Mouse (Mus musculus): ENCODE data around the gene Sema4c.
"Not testable (repeated sequence)": the region's sequence is repeated elsewhere in the genome, so short reads cannot be mapped to it uniquely, and the experiment has no call there.

The Sema4c gene

DNA sequence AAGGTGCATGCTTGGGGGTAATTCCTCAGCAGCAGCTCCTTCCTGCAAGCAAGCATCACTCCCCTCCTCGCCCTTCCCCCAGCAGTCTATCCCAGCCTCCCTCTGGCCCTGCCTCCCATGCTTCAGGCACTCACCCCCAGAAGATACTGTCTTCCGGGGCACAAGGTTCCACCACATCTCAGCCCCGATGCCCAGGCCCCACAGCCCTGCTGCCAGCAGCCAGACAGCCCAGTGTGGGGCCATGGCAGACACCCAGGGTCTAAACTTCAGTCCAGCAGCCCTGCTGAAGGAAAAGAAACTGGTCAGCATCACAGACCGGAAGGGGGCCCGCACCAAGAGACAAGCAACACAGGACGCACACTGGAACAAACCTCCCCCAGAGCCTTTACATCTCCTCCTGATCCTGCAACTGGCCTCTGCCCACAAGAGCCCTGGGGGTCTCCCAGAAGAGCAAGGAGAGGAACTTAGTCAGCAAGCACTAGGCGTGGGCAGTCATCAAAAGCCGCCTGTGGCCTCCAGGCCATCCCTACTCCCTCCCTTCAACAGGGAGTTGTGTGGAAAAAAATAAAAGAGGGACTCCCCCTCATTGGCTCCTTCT lies 2.3 kb downstream of the Sema4c start:
- DNase-seq = no peak

DNA sequence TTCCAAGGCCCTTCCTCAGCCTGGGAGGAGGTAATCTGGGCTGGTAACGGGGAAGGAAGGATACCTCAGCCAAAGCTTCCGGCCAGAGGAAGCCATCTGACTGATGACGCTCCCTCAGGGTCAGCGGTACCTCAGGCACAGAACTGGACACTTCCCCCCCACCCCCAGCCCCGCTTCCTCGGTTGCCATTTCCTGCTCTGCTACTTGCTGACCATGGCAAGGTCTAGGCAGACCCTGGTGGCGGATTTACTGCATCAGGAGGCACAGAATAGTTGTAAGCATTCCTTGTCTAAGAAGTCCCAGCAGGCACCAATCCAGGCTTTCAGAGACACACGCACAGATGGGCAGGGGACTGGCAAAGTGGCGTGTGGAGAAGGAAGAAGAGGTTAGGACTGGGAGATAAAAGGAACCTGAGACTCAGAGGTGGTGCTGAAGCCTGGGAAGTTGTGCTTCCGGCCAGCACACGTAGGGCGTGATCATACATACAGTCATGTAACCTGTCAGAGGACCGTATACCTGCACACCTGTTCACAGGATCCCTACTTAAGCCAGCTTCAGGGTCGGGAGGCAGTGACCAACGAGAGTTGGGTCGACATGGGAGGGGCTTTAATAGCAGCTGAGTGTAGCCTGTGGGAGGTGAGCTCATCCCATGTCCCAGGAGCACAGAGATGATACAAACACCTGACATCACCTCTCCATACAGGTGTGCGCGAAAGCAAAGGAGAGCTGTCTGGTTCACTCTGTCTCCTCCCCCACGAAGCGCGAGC lies 3.3 kb downstream of the Sema4c start:
- DNase-seq = no peak

DNA sequence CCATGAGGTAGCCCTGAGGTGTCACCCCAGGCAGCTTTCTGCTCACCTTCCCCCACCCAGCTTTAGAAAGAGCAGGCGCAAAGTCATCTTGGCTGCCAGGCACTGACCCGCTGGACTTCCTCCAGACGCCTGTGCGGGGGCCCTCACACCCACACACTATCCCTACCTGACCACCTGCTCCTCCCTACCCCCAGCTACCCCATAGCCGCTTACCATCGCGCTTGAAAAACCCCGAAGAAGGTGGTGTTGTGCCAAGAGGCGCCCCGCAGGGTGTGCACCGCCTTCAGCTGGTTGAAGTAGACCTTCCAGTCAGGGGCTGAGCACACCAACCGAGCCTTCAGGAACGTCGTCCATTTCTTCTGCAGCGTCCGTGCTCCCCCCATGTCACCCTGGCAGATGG lies 5.6 kb downstream of the Sema4c start:
- DNase-seq = no peak

DNA sequence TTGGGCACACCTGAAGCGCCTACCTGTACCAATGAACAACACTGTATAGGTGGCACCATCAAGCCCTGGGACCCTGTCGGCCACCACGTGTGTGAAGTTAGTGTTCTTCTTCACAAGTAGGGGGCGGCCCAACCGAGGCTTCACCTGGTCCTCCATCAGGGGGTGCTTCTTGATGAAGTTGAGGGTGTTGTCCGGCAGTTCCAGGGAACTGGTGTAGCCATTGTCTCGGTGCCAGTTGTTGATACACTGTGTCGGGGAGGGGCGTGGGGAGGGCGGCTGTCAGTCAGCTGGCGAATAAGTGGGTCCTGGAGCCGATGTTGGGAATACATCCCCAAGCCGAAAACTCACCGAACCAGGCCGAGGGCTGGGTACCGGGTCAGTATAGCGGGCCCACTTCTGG lies 6.2 kb downstream of the Sema4c start:
- DNase-seq = no peak

DNA sequence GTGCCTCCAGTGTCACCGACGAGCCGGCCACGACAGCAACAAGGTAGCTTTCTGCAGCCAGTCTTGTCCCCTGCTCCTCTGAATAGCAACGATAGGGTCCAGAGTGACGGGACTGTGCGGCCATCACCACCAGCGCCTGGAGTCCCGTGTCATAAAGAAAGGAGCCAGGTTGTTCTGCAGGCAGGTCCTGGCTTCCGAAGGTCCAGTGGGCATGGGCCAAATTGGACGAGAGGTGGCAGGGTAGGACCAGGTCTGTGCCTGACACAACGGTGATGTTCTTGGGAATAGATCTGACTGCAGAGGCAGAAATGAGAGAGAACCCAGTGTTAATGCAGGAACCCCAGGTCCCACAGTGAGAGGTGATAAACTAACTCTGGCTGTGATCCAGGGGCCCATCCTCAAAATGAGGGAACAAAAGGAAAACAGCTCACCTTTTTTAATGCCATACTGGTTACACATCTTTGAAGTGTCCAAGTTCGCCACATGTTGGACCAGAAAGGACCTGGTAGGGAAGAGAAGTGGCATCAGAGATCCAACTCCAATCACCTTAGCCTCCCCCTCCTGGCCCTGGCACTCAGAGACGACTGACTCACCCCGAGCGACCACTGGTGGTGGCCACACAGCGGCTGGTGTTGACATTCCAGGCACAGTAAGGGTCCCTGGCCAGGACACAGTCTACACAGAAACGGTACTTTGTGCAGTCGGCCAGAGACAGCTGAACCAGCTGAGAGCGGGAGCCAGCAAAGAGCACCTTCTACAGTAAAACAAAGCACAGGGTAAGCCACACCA lies 7.9 kb downstream of the Sema4c start:
- DNase-seq = no peak

DNA sequence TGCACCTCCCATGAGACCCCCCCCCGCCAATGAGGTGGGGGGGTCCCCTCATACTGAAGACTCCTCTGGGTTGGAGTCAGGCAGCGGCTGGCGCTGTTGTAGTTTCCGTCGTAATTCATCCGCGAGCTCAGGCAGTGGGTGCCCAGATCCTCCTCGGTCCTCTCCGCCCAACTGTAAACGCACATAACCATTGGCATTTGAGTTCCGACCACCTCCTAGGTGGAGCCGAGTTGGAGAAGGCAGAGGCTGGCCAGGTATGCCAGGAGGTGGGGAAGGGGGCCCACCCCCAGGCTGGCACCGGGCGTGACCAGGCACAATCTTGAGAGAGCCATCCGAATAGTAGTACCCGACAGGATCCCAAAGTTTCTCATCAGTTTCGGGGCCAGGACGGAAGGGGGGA lies 8.7 kb downstream of the Sema4c start:
- DNase-seq = no peak

DNA sequence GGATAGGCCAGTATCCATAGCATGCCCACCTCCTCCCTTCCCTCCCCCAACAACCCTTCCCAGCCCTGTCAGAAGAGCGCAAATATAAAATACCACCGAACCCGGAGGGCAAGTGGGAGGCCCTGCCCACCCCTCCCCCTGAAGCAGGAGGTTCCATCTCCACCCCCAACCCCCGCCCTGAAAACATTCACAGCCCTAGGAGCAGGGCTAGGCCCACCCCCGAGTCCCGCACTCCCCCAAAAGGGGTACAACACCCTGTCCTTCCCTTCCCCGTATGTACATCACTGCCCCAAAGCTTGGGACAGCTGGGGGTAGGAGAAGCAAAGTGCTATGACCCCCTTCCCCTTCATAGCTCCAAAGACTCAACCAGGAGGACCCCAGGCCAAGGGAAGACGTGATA lies 9.4 kb downstream of the Sema4c start:
- DNase-seq = no peak

DNA sequence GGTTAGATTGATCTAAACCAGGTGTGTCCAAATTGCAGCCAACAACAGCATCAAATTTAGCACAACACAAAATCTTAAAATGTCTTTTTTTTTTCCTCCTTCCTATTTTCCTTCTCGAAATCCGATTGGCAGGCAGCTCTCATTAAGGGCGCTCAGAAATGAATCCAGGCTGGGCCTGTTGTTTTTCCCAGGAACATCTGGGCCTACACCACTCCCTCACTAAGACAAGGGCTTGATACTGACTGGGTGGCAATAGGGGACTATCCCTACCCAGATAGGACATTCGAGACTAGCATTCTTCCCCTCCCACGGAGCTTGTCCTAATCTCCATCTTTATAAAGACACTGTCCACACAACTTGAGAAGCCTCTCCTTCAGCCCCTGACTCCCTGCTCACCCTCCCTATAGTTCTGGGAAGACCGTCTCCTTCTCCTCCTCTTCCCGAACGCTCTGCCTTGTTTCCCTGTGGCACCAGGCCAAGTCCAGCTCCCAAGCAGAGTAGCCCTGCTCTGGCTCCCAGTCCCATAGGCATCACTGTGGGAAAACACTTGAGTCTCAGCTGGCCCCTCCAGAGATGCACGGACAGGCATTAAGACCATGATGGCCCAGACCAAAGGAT lies 10.1 kb downstream of the Sema4c start:
- DNase-seq = no peak

DNA sequence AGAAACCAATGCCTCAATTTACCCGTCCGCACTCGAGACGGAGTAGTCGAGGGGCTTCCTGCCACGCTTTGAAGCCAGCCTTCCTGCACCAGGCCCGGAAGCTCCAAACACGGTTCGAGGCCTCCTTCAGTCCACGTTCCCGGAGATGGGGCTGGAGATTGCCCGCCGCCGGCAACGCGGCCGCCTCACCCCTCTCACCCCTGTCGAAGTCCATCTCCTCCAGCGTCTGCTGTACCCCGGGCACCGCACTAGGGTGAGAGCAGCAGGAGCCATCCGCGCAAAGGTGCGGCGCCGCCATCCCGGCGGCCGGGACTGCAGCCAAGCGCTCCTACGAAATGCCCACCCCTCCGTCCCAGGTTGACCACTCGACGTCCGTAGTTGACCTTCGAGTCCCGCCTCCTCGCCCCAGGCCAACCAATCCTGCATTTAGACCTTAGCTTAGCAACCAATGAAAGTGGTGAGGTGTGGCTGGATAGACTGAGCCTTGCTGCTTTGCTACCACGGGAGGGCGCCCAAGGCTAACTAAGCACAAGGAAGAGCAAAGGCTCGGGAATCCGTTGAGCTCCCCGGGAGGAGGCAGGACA lies 11.2 kb downstream of the Sema4c start, which contains the start of gene Ankrd39:
Ankrd39 (minus strand) TSS at position 558 of the 584 bp plus-strand sequence.
- DNase-seq = peak; percentile 97

DNA sequence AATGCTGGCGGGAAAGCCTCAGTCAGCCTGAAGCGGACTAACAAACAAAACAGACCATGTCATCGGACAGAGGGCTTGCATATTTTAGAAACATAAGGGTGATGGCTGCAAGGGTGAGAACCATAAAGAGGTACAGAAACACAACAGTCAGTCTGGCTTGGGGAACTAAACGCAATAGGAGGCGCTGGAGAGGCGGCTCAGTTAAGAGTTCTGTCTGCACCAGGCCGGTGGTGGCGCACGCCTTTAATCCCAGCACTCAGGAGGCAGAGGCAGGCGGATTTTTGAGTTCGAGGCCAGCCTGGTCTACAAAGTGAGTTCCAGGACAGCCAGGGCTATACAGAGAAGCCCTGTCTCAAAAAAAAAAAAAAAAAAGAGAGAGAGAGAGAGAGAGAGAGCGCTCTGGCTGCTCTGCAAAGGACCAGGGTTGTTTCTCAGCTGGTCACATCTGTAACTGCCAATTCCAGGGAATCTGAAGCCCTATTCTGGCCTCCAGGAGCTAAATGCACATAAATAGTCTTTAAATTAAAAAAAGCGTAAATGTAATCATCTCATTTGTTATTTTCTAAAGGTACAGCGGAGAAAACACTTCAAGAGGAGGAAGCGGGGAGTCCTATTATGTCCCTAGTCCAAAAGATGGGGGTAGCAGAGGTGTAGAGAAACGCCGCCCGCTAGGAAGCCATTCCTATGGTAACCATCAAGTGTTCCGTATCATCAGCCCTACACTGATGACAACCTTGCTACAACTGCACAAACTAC lies 12.1 kb downstream of the Sema4c start:
- DNase-seq = no peak

DNA sequence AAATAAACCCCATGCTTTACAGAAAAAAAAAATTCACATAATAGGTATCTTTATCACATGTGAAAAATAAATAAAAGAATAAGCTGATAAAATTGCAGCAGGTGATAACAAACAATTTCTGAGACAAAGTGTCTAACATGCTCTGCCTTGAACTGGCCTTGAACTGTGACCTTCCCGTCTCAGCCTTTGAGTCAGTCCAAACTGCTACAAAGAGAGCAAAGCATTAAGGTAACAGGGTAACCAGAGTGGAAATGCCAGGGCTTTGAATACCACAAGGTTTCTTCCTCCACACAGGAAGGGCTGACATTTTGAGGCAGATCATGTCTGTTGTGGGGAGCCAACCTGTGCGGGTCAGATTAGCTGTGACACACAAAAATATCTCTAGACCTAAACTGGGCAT lies 12.8 kb downstream of the Sema4c start:
- DNase-seq = no peak

DNA sequence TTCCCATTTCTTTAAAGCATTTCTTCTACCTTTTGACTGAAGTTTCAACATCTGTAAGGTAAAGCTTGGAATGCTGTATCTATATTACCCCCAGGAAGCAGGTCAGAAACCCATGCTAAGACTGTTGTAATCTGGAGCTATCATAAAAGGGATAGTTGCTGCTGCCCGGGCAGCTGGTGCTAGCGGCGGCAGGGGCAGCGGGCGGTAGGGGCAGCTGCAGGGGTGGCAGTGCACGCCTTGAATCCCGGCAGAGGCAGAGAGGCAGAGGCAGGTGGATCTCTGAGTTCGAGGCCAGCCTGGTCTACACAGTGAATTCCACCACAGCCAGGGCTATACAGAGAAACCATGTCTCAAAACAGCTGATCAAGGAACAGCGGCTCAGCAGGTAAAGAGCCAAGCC lies 15.2 kb downstream of the Sema4c start:
- no peak for DNase-seq

DNA sequence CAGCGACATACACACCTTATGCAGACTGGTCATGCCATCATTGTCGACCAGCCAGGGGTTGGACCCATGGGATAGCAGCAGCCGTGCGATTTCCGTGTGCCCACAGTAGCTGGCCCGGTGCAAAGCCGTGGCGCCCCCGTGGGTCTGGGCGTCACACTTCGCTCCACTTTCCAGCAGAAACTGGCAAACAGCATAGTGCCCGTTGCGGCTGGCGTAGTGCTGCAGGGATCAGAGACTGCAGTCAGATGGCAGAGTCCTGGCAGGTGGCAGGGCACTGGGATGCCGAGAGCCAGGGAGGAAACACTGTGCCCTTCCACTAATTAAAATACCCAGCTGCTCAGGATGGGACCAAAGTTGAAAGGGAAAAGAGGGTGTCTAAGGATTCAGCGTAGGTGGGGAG lies 16.3 kb downstream of the Sema4c start:
- no peak for DNase-seq

DNA sequence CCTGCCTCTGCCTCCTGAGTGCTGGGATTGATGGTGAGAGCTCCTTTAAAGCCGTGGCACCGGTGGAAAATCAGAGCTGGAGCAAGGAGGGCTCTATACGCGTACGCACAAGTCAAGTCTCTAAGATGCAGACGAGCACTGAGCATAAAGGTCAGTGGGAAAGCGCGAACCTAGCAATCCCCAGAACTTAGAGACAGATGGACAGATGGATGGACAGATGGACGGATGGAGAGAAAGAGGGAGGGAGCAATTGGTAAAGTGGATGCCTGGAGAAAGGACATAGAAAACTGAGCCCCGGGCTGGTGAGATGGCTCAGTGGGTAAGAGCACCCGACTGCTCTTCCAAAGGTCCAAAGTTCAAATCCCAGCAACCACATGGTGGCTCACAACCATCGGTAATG lies 17.3 kb downstream of the Sema4c start:
- no peak for DNase-seq

DNA sequence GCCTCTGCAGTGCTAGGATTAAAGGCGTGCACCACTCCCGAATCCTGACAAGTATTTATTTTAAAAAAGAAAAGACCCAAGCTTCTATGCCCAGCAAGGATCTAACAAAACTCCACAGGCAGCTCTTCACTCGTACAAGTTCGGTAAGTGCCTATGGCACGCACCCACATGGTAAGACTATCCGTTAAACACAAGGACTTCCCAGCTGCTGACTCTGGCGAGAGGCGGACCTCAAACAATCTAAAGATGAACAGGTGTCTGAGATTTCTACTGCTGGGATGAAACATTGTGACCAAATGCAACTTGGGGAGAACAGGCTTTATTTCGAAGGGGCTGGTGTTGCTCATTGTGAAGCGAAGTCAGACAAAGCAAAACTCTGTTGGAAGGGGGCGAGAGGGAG lies 18.0 kb downstream of the Sema4c start:
- DNase-seq = no peak

DNA sequence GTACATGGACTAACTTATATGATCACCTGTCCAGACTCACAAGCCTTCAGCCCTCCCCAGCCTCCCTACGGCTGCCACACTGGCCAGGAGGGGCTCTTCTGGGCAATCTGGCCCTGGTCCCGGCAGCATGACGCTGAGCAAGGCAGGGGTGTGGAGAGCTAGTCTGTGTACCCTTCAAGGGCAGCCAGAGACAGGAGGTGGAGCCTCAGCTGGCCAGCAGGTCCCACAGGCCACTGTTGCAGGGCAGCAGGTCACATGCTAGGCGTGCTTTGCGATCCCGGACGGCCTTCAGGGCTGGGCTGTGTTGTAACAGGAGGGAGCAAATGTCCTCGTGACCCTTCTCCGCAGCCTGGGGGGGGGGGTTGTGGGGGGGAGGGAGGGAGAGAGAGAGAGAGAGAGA lies 19.0 kb downstream of the Sema4c start, which contains the start of gene Gm42417:
Gm42417 (minus strand) TSS at position 244 of the 400 bp plus-strand sequence.
- peak; percentile 85 for DNase-seq

DNA sequence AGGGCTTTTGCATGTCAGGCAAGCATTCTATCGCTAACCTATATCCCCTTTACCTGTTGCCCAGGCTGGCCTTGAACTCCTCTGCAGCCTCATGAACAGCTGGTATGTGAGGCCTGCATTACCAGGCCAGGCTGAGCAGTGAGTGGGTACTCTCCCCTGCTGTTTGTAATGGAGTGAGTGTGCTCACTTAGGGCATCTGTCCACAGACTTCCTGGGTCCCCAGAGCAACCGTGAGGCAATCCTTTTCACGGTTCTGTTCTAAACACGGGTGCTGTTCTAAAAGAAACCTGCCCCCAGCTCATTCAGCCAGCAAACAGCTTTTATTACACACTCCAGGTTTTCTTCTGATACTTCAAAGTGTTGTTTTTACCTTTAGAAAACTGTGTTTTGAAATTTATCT lies 19.4 kb downstream of the Sema4c start:
- DNase-seq = no peak

DNA sequence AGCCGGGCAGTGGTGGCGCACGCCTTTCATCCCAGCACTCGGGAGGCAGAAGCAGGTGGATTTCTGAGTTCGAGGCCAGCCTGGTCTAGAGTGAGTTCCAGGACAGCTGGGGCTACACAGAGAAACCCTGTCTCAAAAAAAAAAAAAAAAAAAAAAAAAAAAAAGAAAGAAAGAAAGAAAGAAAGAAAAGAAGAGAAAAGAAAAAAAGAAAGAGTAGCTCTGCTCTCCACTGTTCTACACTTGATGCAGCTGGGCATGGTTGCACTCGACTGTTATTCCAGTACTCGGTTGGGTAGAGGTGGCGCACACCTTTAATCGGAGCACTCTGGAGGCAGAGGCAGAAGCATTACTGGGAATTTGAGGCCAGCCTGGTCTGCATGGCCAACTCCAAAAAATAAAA lies 21.4 kb downstream of the Sema4c start, which contains the start of gene Ankrd23:
Ankrd23 (minus strand) TSS at position 101 of the 400 bp plus-strand sequence.
- DNase-seq = not testable (repeated sequence)

DNA sequence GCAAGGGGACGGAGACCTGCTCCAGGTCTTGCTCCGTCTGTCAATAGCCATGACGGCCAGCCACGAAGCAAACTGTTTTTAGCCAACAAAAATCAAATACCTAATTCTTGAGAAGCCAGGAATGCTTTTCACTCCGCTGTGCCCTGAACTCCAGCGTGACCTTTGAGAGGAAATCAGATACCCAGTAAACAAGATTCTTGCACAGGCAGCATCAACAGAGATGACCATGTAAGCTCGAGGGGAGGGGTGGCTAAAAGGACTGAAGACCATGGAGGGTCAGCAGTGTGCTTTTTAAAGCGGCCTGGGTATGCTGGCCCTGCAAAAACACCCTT lies 21.8 kb downstream of the Sema4c start:
- no peak for DNase-seq

DNA sequence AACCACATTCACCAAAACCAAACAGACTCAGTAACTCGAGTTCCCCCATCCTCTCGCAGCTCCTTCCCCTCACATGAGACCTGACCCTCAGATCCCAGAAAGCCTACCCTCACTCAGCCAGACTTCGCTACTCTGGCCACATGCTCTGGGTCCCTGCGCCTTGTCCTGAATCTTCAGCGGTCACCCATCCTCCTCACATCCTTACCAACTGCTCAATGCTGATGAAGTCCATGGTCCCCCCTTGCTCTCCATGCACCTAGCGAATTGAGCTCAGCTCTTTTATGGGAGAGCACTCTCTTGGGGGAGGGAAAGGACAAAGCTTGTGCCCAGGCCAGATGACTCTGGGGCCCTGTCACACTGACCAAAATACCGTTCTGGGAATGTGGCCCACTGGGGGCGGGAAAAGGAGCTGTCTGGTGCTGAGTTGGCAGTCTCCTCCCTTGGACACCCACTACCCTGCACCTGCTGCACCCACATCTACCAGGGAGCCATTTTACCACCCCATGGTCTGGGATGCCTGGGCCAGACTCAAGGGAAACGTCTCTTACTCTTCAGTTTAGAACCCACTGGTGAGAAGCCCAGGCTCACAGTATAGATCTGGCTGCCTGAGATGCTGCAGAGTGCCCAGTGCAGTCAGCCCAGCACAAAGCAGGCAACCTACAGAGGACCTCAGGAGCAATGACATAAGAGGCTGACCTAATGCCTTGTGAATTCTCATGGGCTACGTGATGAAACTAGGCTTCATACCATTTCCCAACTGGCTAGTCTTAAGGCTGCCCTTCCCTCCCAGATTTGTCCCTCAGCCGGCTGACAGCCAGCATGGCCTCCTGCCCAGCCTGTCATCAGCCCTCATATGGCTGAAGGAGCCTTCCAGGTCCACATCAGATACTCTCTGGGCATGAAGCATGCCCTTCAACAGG lies 22.4 kb downstream of the Sema4c start:
- no peak for DNase-seq

DNA sequence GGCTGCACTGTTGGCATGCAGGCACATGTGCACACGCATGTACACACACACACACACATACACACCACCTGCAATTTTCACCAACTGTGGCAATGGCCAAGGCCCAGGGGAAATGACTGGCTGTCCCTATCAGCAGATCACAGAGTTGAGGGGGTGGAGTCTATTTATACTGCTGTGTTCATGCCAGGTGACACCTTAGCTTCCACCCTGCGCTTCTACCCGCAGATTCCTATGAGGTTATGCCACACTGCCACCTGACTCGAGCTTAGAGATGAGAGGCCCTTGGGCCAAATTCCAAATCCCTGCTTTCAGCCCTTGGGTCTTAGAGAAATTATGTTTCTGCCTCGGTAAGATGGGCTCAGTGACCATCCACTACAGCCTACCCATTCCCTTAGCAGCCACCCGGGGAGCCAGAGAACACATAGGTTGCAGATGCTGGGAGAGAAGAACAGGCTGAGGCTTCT lies 23.5 kb downstream of the Sema4c start:
- DNase-seq = no peak

All from kidney, adult 18-20 months (tissue).